Mouse (Mus musculus): Measurements from ENCODE around the gene Gm16253.

The Gm16253 gene

GRCm38 (mm10) chr3:96557694-96558093 is 19.1 kb upstream of the Gm16253 start, which contains the start of gene Txnip:
Gene Txnip, plus strand, starts transcription at chr3:96557957.
- peak; percentile 99 for DNase-seq (ENCODE audit: low spot score)

- DNase-seq (ENCODE audit: low spot score) = no peak
These were observed 18.6 kb upstream of the Gm16253 start for GRCm38 (mm10) chr3:96558159-96558558.

- no peak for DNase-seq (ENCODE audit: low spot score)
These were observed 18.1 kb upstream of the Gm16253 start for GRCm38 (mm10) chr3:96558668-96559196.

DNA sequence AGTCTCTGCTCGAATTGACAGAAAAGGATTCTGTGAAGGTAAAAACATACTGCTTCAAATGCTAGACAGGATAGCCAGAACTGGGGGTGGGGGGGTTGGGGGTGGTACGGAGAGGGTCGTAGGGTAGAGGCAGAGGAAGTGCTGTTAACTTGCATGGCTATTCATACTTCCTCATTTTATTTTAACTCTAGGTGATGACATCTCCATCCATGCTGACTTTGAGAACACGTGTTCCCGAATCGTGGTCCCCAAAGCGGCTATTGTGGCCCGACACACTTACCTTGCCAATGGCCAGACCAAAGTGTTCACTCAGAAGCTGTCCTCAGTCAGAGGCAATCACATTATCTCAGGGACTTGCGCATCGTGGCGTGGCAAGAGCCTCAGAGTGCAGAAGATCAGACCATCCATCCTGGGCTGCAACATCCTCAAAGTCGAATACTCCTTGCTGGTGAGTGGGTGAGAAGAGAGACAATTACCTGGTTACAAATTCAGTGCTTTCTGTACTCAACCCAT is 17.3 kb upstream of the Gm16253 start:
- DNase-seq (ENCODE audit: low spot score) = no peak

DNA sequence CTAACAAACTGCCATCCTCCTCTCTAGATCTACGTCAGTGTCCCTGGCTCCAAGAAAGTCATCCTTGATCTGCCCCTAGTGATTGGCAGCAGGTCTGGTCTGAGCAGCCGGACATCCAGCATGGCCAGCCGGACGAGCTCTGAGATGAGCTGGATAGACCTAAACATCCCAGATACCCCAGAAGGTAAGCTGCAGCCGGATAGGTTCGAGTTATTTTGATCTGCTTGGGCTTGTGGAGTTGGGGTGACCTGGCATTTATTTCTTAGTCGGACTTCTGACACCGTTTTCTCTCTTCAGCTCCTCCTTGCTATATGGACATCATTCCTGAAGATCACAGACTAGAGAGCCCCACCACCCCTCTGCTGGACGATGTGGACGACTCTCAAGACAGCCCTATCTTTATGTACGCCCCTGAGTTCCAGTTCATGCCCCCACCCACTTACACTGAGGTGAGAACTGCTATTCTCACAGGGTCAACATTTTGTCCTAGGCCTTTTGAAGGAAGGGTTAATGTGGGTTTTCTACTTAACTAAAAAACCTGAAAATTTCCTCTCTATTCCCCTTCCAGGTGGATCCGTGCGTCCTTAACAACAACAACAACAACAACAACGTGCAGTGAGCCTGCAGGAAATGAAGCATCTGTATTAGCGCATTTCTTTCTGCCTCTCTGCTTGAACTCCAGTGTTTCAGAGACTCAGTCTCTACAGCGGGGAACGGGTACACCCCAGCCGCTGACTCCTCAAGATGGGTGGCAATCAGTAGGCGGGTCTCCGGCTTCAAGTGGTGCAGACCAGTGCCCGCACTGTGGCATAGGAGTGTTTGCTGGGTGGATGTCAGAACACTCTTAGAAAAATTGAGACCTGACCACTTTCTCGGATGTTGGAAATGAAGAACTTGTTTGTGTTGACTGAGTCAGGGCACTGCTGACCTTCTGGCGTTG is 16.6 kb upstream of the Gm16253 start:
- DNase-seq (ENCODE audit: low spot score) = no peak

DNA sequence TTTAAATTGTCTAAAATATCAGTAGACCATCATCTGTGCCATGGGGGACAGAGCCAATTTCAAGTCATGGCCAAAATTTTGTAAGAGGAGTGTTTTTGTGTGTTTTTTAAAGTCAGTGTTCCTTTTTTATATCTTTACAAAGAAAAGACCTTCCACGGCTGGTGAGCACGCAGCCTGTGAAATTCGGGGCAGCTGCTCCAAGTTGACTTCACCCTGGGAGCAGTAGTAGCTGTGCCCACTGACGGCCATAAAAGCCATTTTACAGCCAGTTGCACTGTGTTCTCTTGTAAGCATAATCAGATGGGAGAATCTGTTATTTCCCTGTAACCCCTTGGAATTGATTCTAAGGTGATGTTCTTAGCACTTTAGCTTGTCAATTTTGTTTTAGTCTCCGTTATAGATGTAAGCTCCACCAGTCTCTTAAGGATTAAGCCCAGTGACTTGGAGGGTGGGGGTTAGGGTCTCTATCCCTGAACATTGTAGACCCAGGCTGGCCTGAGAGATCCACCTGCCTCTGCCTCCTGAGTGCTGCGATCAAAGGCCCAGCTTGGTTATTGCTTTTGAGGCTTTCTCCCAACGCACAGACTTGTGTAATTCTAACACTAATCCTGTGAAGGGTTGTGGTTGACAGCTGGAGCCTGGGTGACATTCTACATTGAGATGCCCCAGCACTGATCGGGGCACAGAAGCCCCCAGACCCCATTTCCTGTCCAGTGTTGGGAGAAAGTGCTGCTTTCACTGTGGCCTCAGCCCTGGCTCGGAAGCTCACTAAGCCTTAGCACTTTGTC is 15.7 kb upstream of the Gm16253 start:
- DNase-seq (ENCODE audit: low spot score) = no peak

DNA sequence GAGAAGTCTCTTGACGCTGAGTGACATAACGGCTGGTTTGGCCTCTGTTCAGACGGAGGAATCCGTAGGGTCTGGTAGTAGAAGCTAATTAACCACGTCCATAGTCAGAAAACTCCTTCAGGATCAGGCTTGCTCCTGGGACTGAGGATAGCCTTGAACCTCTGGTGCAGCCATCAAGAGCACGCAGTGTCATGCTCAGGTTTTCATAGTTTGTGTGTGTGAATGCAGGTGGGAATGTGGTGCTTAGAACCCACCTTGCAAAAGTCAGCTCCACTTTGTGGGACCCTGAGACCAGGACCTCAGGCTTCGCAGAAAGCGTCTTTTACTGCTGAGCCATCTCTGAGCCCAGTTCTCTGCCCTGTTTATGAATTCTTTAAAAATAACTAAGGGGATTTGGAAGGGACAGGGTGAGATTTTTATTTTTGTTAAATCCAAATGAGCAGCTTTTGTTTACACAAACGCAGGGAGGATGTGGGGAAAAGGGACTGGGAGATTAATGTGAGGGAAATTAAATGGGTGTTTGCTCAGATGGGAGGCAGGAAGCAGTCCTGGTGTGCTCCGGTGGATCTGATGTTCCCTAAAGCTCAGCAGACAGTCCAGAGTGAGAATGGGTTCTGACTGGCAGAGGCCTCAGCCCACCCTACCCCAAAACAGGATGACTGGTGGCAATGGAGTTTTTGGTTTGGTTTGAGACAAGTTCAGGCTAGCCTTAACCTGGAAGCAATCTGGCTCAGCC is 14.7 kb upstream of the Gm16253 start:
- no peak for DNase-seq (ENCODE audit: low spot score)

- DNase-seq (ENCODE audit: low spot score) = no peak
These were observed 13.5 kb upstream of the Gm16253 start for GRCm38 (mm10) chr3:96563267-96563666.

- no peak for DNase-seq (ENCODE audit: low spot score)
These were observed 12.7 kb upstream of the Gm16253 start for GRCm38 (mm10) chr3:96563911-96564632.

DNA sequence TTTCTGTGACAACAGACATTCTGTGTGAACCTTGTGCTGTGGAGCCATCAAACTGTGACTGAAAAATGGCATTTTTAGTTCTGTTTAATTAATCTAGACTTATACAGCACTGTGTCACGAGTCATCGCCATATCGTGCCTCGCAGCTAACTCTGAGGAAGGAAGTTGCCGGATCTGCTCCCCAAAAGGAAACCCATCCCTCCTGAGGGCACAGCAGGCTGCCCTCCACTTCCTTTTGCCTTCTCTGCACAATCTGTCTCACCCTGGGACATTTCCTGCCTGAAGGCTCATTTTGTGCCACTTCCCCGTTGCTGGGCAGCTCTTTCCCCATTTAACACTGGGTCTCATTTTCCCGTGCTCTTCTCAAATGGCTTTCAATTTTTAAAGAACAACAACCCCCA is 12.2 kb upstream of the Gm16253 start:
- no peak for DNase-seq (ENCODE audit: low spot score)

DNA sequence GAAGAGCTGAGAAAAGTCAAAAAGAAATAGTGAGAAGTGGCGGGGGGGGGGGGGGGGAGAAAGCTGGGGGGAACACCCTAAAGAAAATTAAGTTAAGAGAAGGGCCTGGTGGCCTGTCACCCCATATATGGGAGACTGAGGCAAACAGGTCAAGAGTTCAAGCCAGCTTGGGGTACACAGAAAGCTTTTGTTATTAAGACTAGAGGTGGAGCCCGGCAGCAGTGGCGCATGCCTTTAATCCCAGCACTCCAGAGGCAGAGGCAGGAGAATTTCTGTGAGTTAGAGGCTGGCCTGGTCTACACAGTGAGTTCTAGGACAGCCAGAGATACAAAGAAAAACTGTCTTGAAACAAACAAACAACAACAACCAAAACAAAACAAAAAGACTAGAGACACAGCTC is 11.7 kb upstream of the Gm16253 start:
- no peak for DNase-seq (ENCODE audit: low spot score)

DNA sequence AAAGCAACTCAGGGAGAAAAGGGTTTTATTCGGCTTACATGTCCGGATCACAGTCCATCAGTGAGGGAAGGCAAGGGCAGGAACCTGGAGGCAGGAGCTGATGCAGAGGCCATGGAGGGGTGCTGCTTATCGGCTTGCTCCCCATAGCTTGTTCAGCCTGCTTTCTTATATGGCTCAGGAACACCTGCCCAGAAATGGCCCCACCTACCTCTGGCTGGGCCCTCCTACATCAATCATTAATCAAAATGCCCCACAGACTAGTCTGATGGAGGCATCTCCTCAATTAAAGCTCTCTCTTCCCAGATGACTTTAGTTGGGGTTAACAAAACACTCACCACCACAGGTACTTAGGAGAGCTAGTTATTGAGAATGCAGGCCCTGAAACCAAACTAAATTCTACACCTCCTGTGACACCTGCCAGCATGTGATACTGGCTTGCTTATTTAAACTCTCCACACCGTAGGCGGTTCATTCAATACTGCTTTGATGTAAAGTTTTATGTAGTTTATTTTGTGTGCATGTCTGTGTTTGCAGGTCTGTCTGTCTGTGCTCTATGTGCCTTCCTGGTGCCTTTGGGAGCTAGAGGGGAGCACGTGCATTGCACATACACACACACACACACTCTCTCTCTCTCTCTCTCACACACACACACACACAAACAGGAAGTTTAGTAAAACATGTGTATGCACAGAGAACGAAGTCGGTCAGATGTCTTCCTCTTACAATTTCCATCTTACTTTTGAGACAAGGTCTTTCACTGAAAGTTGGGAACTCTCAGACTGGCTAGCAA is 9.9 kb upstream of the Gm16253 start:
- DNase-seq (ENCODE audit: low spot score) = no peak

DNA sequence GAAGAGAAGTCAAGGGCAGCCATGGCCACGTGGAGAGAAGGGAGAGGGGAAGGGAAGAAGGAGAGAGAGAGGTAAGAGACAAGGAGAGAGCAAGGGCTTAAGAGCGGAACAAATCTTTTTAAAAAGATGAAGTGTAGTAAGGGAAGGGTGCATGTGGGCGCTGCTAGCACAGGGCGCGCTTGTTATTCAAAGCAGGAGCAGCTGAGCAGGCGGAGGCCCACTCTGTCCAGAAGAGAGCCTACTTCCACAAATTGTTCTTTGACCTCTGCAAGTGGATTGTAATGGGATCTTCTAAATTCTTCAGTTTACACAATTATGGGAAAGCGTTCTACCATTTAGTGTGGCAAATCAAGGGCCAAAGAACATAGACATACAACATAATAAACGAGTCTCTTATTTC is 8.2 kb upstream of the Gm16253 start:
- DNase-seq (ENCODE audit: low spot score) = no peak

GRCm38 (mm10) chr3:96569506-96569905 is 7.3 kb upstream of the Gm16253 start:
- no peak for DNase-seq (ENCODE audit: low spot score)

DNA sequence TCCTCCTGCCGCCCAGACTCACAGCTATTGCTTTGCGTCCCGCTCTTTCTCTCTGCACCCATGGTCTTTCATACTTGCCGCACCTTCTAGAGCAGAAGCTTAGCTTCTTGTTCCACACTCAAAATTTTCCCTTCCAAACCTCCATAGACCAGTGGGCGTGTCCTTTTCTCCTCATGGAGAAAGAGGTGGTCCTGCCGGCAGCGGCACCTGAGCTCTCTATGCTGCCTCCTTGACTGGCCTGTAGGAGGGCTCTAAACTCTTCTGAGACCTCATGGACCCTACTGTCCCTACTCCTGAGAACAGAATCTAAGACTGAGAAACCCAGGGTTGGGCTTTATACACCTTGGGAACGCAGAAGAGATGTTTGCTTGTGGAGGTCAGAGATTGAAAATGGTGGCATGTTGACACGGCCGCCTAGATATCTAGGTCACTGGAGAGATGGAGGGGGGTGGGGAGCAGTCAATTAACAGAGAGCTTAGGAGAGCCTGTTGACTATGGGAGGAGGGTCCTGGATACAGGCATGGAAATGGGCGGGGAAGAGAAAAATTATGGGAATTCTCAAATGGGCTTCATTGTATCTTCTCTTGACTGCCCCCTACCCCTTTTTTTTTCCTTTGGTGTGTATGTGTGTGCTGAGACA is 6.7 kb upstream of the Gm16253 start:
- DNase-seq (ENCODE audit: low spot score) = no peak

DNA sequence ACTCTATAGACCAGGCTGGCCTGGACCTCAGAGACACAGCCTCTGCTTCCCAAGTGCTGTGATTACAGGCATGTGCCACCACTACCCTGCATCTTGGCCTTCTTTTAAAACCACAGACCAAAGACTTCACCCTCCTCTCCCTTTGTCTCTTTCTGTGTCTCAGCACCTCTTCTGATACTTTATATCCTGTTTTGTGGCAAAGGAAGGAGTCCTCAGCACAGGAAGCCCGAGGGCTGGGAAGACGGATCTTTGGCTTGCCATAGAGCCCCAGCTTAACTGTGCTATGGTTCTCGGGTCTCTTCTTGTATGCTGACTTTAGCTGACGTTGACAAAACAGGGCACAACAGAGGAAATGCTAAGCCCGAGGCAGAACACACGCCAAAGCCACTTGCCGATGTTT is 6.1 kb upstream of the Gm16253 start:
- DNase-seq (ENCODE audit: low spot score) = no peak

DNA sequence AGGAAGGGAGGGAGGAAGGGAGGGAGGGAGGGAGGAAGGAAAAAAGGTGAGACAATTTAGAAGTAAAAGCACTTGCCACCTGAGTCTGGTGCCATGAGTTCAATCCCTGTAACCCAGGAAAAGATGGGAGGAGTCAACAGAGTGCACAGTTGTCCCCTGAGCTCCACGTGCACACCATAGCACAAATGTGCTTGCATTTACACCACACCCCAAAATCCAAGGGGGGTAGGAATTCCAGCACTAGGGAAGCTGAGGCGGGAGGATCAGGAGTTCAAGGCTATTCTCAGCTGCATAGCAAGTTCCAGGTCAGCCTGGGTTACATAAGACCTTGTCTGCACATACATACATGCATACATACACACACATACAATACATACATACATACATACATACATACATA is 5.4 kb upstream of the Gm16253 start:
- DNase-seq (ENCODE audit: low spot score) = no peak

- DNase-seq (ENCODE audit: low spot score) = no peak
These were observed 4.7 kb upstream of the Gm16253 start for GRCm38 (mm10) chr3:96571896-96572698.

Data from MN1 (cell line).